In genomic region chr14:62331866-62332619, GRCm38 (mm10) we compare ENCODE assay signal across 7 mouse cellular contexts. TPM values are rescaled to one million over a fixed set of nuclear protein-coding genes. Genes with fewer than 3 reads are reported as not detected.
DNase-seq lines count a peak whose midpoint lies in the region; ATAC-seq lines count a peak whose summit lies in the region.

No protein-coding gene starts in this region.

- no peaks in the 10 kb centered on the region for H3K27me3 ChIP-seq in intestine, embryonic 15.5 days (replicated peaks)
- H3K27me3 ChIP-seq in midbrain, embryonic 10.5 days (ENCODE audit: low read depth, poor library complexity, severe bottlenecking): no peaks in the 10 kb centered on the region

- peak; percentile 94 for ATAC-seq in intestine, embryonic 15.5 days

- H3K4me2 ChIP-seq in intestine, embryonic 15.5 days (replicated peaks): peak overlapping the region; percentile 73

- peak overlapping the region; percentile 86 for H3K9ac ChIP-seq in intestine, embryonic 15.5 days

- no peaks in the 10 kb centered on the region for H3K36me3 ChIP-seq in intestine, embryonic 15.5 days
- peaks cover 7% of the 10 kb centered on the region; the same call in 1 of the 2 replicates for H3K36me3 ChIP-seq in midbrain, embryonic 10.5 days

- H3K4me3 ChIP-seq in intestine, embryonic 15.5 days (replicated peaks): peak overlapping the region; percentile 72
- peak overlapping the region; percentile 77 for H3K4me3 ChIP-seq in midbrain, embryonic 10.5 days

- DNase-seq in adrenal gland, adult (ENCODE audit: inconsistent age in 2 of 2, low spot score in 1 of 2): peak; percentile 87 to 96
- DNase-seq in embryo, embryonic 10.5 days (ENCODE audit: low spot score): peak; percentile 91
- DNase-seq in gastrocnemius, postnatal 25 days: peak; percentile 86
- DNase-seq in left cerebral cortex, postnatal 25 days (ENCODE audit: low spot score in 2 of 2): peak; percentile 85 to 87
- DNase-seq in midbrain, embryonic 10.5 days (ENCODE audit: low spot score): peak; percentile 87
- DNase-seq in right cerebral cortex, postnatal 4 days: peak; percentile 83

- peaks cover 7% of the 10 kb centered on the region; the same call in 1 of the 2 replicates for H3K4me1 ChIP-seq in intestine, embryonic 15.5 days (replicated peaks)
- H3K4me1 ChIP-seq in midbrain, embryonic 10.5 days: peaks cover 47% of the 10 kb centered on the region

- WGBS in intestine, embryonic 15.5 days: under 1% methylated on average over 62 of the region's 62 CpGs
- WGBS in midbrain, embryonic 10.5 days: under 1% methylated on average over 62 of the region's 62 CpGs

- H3K9me3 ChIP-seq in intestine, embryonic 15.5 days: no peaks in the 10 kb centered on the region
- H3K9me3 ChIP-seq in midbrain, embryonic 10.5 days (replicated peaks): no peaks in the 10 kb centered on the region

- intact Hi-C loops in left cerebral cortex, postnatal 25 days (cut with DNase I): loop anchor here (5.0 kb wide), 2 partner anchors 125 to 760 kb away; partner anchors contain the start of gene Gucy1b2

- H3K27ac ChIP-seq in intestine, embryonic 15.5 days: peak overlapping the region; percentile 83
- H3K27ac ChIP-seq in midbrain, embryonic 10.5 days (replicated peaks): peak overlapping the region; percentile 94

RNA-seq across cellular contexts. Expression of gene Dleu7, which starts 39.2 kb away (rescaled TPM):
- not detected for total RNA-seq in gastrocnemius, postnatal 25 days (2021)
- polyA plus RNA-seq in intestine, embryonic 15.5 days (2015; fragmentation: Nextera tagmentation; extraction: Ambion mirVana): 0.74 and 0.75 TPM in 2 replicates
- total RNA-seq in left cerebral cortex, postnatal 25 days (2021): 1 to 10 TPM; 6.2 to 7.5 TPM
- polyA plus RNA-seq in midbrain, embryonic 10.5 days (2016; fragmentation: Nextera tagmentation; extraction: Ambion mirVana): 4.1 and 4.6 TPM in 2 replicates

RNA-seq across cellular contexts. Expression of gene Rnaseh2b, which starts 39.7 kb away (rescaled TPM):
- total RNA-seq in gastrocnemius, postnatal 25 days (2021): 1 to 10 TPM; 3.9 to 6.1 TPM
- 48.1 and 63.4 TPM in 2 replicates for polyA plus RNA-seq in intestine, embryonic 15.5 days (2015; fragmentation: Nextera tagmentation; extraction: Ambion mirVana)
- total RNA-seq in left cerebral cortex, postnatal 25 days (2021): 10 to 100 TPM; 10.1 to 11.6 TPM
- polyA plus RNA-seq in midbrain, embryonic 10.5 days (2016; fragmentation: Nextera tagmentation; extraction: Ambion mirVana): 65.0 and 76.1 TPM in 2 replicates

Comparison
In these comparisons a context has a peak if more than half of its experiments do, and no peak if none do; other contexts are left out.
1. Peak in every context shown above with its lines: DNase-seq, ATAC-seq, H3K4me3 ChIP-seq and H3K27ac ChIP-seq.
2. RNA of gene Dleu7, which starts 39.2 kb away (total RNA-seq): 6.2 to 7.5 TPM in left cerebral cortex, postnatal 25 days; not detected in gastrocnemius, postnatal 25 days; every median in the first group is over 4 times any median in the second.